Mouse (Mus musculus) thymus, postnatal 25 days (tissue): ENCODE results near the gene Gucy1b2.

Experiments used
- DNase-seq: peaks from one replicate; pipeline ENCODE4 v3.0.0; 2022

The Gucy1b2 gene

DNA sequence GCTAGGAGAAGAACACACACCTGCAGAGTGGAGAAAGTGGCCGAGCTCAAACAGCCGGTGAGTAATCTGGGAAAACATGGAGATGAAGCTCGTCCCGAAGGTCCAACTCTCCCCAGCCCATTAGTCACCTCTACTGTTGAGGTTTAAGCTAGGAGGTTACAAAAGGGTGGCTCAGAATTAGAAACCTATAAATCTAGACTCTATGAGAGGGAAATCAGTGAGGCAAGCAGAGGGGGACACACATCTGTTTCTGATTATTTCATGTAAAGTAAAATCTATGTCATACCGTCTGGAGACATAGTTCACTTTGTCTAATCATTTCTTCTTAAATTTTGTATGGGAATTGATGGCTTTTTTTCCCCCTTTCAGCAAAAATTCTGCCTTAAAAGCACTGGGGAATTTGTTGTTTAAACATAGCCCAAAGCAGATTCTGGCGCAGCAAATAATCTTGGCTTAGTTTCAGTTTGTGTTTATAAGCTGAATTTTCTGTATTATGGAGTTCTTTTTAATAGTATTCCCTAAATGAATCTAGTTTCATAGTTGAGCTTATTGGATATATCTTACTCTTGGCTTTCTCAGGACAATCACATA, 12.2 kb downstream of the Gucy1b2 start:
- no peak for DNase-seq

DNA sequence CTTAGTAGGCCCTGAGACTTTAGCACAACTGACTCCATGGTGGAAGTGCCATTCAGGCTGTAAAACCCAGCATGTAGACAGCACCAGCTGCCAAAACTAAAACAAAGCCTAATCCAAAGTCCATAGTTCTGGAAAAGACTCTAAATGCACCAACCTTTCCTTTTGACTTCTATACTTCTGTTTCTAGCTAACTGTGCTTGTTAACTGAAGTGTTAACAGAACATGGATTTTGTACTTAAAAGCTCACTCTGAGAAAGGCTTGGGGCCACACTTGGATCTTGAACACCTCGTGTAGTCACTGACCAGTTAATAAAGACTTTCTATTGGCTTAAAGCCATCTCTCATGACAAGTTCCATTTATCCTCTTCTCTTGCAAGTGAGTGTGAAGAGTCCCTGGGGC, 13.1 kb downstream of the Gucy1b2 start:
- no peak for DNase-seq

DNA sequence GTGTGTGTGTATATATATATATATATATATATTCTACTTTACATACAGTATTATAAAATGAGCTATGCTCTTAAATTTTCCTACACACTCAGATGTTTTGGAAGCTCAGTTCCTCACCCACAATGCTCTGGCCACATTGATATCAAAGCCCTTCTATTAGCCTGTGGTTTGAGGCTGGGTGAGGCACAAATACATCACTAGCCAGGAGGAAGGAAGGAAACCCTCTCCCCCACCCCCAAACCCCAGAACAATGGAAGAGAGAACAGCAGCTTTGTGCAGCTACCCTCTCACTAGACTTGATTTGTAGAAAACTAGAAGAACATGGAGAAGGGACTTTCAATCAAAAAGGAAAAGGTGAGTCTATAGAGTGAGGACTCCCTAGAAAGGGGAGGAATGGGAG, 16.1 kb downstream of the Gucy1b2 start:
- DNase-seq = no peak

DNA sequence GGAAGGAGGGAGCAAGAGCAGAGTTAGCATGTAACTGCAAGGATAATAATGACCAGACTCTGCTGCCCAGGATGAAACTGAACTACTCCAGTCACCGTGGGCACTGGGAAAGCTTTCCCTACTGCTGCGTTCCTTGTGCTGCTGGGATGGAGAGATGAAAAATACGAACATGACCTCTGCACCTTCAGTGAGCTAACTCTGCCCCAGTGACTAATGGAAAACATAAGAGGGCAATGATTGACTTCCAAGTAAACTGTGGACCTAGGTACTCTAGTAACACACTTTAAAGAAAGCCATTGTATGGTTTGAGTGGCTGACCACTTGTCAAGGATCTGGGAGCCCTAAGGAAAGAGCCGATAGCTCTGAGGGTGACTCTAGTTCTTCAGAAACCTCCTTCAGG, 17.9 kb downstream of the Gucy1b2 start:
- no peak for DNase-seq

DNA sequence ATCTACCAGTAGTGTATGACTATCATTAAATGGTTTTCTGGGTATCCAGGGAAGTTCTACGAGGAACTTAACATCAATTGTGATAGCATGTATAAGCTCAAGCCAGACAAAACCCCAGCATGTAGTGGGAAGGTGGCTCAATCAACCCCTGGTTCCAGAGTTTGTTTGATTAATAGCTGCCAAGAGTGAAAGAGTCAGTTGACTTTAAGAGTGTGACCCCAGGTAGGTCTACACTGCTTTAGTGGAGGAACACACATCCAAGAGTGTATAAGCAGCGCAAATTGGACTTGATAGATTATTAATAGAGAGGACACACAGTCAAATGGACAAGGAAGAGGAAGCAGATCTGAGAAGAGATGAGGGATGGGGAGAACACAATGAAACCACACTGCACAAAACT, 18.3 kb downstream of the Gucy1b2 start:
- no peak for DNase-seq

DNA sequence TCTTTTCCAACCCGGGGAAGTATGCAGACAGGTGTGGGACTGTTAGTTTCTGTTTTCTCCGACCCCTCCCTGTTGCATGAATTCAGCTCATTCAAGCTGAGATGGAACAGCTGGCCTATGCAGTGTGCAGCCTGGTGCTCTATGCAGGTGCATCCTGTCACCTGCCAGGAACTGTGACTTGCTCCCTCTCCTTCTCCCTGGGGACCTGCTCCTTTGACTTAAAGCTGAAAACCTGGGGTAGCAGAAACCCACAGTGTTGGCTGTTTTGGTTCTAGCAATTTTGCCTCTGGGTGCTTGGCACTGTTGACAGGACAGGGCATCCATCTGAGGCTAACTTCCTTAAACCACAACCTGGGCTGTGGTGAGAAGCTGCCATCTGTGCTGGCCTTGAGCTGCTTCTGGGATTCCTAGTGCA, 30.8 kb downstream of the Gucy1b2 start:
- DNase-seq = peak; percentile 70

DNA sequence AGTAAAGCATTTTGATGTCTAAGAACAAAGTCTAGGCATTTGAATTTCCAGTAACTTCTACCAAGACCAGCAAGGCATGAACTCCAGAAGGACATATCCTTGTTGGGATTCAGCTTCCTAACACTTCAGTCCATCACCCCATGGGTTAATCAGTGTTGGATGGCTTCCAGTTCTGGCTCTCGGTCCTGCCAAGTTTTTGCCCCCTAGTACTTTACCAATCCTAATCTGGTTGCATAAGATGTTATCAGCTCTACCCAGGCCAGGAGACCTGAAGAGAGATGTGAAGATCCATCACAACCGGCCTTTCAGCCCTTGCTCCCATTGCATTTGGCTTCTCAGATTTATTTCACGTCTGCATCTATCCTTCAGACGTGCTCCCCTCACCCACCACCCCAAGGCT, 33.8 kb downstream of the Gucy1b2 start:
- DNase-seq = no peak

DNA sequence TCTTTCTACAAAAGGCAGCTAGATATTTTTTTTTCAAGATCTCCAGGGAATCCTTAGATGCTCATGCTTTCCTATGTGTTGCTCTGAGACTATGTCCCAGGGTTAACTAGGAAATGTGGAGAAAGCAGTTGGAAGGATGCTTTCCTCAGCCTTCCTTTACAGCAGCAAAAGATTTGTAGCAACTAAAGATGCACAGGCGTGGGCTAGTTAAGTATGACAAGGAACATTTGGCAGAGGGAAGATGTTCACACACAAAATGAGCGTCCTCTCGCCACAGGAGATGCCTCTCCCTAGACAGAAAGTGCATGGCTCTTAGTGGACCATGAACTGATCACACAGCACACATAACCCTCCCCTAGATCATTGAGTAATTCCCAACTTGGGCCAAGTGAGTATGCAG, 38.6 kb downstream of the Gucy1b2 start:
- DNase-seq = no peak

DNA sequence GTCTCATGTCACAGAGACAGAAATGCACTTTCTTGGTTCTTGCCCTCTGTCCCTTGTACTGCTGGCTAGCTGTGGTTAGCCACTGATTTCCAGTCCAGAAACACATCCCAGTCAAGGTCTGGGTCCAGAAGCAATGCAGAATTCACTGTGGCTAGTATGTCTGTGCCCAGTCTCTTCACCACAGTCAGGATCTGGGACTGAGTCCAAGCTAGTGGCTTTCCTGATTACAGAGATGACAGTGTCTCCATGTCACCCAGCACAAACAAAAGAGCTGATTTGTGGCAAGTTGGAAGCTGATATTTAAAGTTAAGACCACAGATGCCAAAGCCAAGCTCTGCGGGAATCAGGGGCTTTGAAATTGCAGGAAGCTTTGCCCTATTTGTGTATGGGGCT, 39.4 kb downstream of the Gucy1b2 start:
- DNase-seq = no peak

DNA sequence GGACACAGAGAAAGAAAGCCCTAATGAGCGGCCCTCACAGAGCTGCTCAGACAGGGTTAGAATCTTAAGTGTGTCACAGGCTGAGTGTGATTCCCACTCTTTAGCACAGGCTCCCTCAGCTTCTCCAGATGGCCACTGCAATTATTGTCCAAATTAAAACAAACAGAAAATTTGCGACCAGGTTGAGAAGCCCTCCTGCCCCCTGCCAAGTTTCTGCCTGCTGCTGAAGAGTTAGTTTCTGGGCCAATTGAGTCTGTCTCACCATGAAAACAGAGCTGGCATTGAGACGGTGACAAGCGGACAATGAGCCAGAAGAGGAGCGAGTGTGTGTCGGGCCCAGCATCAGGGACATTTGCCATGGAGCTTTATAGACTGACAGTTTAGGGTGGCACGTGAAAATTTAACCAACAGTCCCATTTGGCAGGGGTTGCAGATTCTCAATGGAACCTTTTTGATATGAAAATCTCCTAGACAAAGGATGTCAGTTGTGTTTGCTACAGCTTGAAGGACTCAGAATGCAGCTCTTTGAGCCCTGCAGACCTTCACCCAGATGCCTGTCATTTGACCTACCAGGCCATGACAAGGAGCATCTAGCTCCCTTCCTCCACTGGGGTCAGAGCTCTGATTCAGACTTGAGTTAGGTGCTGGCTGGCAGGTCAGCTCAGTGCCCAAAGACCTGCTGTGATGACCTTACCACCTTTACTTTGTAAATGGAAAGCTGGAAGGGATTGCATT, 39.9 kb downstream of the Gucy1b2 start:
- no peak for DNase-seq

DNA sequence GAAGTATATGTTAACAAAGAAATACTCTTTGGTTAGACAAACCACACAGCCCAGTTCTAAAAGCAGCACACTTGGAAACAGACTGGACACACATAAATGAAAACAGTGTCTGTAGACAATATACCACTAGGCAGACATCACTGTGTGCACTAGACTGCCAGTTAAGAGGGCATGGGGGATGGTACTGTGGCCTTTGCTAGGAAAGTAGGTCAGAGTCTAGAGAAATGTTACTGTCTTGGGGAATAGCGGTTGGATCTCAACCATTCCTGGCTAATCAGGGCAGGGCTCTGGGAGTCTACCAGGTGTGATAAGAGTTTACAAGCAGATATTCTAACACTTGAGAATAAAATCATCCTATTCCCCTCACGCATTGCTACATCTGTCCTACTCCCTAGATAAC, 60.7 kb downstream of the Gucy1b2 start:
- no peak for DNase-seq

DNA sequence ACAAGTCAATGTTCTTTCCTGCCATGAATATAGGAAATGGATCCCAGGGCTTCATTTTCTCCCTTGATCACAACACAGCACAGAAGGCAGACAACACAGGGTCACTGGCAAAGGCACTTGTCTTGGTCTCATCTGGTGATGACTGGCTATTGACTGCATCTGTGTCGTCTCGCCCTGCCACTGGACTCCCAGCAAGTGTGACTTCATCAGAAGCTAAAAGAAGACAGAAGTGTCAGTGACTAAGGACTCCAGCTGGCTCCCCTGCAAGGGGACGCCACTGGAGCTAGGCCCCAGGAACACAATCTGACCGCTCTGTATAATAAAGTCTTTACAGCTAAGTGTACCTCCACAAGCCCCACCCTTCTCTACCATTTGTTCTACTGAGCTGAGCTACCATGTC, 63.3 kb downstream of the Gucy1b2 start:
- DNase-seq = no peak

DNA sequence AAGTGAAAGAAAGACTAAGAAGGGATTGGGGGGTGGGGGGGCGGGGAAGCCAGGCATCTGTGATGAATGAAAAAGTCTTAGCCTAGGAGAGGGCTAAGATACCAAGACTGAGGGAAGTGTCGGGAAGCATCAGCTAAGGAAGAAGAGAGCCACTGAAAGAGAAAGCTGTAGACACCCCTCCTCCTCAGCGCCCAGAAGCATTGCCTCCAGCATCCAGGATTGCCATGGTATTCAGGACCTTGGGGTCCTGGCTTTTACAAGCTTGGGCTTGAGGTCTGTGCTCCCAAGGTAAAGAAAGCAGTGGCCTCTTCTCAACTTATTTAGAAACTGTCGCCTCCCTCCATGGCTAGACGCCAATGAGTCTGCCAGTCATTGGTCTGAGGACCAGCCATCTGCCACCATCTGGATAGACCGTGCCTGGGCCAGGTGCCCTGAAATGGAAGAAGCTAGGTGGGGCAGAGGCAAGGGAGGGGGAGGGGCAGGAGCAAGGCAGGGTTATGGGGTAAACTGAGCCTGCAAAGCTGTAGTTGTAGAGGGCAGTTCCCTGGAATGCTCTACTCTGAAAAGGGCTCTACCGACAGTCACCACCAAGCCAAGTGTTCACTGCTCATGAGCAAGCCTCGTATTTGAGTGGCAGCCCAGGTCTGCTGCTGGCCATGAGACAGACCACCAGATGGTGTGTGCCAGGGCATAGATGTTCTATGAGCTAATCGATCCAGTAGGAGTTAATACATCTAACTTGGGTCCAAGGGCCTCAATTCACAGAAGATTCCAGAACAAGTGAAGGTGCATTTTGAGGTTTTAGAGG, 66.2 kb downstream of the Gucy1b2 start:
- DNase-seq = no peak

DNA sequence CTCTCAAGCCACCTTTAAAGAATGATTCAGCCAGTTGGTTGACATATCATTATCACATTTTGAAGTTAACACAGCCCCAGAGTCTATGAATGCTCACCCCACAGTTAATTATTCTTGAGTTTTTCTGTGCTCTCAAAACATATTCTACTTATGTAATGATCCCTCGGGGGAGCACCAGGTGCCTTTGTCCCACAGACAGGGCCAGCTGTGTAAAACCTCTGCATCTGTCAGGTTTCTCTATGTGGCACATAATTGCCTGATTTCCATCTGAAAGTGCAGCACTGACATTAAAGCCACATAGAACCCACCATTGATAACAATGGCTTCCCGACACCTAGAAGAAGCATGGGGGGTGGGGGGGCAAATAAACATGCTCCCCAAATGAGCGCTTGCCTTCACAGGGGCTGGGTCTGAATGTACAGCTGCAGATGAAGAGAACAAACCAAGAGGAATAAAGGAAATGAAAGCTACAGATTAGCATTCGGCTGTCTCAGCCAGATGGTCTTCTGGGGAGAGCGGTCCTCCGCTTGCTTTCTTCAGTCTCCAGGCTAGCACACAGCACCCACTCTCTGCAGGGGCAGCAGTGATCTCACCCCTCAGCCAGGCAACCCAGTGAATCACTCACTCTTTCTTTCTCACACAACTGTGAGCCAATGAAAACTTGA, 66.9 kb downstream of the Gucy1b2 start:
- DNase-seq = peak; percentile 12

DNA sequence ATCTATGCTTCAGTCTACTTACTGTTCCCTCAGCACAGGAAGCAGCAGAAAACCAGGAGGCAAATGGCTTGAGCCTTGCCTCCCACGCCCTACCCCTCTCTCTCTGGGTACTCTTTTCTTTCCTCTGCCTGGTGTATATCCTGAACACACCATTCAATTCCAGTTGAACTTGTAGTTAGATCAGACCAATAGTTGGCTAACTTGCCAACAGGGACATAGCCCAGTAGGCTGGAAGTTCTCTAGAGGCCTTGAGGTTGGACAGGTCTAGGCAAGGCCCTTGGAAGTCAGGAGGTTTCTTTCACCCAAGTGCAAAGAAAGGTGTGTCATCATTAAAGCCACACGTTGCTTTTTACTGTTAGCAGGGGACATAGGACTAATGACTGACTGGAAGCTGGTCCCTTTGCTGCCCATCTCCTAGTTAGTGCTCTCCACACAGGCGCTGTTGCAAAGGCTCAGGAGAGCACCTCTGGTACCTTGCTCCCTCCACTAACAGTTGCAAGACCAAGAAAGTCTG, 72.2 kb downstream of the Gucy1b2 start:
- DNase-seq = no peak

DNA sequence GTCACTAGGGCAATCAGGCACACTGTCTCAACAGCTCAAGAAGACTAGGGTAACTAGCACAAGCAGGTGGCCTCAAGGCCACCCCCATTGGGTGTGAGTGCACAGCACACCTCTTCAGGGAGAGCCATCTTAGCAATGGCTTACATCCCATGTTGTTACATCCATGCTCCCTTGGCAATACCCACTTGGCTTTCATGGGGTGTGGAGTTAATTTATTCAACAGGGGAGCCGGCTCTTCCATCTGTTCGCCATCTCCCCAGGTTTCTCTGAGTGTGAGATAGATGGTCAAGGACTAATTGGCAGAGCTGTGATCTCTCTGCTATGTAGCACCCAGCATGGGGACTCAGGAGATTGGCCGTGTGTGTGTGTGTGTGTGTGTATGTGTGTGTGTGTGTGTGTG, 73.0 kb downstream of the Gucy1b2 start:
- DNase-seq = no peak

DNA sequence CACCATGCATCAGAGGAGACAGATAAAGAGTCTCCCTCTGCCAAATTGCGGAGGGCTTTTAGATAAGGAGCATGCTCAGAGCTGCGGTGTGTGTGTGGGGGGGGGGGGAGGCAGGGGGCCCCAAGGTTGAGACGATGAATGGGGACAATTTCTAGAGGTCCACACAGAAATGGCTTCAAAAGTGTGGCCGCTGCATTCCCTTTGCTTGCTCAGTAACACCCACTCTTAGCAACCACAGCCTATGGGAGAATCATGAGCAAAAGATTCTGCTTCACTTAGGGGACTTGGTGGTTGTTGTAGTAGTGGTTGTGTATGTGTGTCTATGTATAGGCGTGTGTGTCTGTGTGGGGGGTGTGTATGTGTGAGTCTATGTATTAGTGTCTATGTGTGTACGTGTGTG, 75.5 kb downstream of the Gucy1b2 start:
- DNase-seq = no peak

DNA sequence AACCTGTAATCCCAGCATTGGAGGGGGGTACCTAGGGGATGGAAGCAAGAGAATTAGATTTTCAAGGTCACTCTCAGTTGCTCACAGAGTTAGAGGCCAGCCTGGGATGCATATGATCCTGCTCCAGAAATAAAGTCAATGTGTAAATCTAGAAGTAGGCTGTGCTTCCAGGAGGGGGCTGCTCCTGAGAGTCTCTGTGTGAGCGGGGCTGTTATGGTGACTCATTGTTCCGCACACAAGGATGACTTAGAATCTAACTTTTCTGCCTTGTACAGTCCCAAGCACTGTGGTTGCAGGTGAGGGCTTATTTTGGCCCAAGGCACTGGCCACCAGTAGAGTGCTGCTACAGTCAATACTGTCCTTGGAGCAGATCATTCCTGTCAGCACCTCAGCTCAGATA, 76.7 kb downstream of the Gucy1b2 start:
- DNase-seq = no peak

DNA sequence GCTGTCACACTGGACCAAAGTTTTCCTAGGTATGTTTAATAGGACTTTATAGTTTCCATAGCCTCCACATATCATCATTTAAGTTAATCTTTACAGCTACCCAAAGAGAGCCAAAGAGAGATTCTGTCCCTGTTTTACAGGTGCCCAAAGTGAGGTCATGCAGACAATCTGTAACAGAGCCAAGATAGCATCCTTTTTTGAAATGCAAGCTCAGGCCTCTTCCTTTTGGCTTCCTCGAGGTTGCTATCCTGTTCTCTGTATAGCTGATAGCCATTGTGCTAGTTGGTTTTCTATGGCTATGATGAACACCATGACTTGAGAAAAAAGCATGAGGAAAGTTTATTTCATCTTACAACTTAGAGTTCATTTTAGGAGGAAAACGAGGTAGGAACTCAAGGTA, 80.0 kb downstream of the Gucy1b2 start:
- no peak for DNase-seq

DNA sequence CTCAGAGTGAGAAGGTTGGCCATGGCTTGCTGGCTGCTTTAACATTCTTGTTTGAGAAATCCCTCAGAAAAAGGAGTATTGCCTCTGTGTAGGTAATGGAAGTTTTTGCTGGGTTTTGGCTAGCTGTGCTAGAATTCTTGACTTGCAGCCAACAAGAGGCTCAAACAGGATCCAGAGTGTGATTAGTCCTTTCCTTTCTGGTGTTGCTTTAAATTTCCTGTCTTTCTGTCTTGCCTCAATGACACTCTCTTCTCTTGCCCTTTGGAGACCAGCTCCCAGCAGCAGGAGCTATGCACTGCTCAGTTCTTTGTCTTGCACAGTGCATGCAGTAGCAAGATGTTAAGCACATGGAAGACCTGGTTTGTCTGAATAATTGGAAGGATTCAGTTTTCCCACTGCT, 80.4 kb downstream of the Gucy1b2 start:
- DNase-seq = no peak

DNA sequence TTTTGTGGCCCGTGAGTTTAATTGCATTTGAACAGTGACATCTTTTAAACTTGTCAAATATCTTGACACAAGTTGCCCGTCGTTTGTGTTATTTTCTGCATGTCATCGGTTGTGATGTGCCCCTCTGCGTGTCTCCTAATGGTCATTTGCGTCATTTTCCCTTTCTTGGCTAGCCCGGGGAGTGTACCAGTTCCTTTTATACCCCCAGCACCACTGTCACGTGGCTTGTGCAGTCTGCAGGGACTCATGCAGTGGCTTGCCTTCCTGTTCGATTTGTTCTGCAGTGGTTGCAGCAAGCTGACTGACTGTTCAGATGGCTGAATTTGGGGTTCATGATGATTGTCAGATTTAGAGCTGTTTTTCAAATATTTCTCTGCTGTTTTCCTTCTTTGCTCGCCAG, 82.1 kb downstream of the Gucy1b2 start:
- no peak for DNase-seq

DNA sequence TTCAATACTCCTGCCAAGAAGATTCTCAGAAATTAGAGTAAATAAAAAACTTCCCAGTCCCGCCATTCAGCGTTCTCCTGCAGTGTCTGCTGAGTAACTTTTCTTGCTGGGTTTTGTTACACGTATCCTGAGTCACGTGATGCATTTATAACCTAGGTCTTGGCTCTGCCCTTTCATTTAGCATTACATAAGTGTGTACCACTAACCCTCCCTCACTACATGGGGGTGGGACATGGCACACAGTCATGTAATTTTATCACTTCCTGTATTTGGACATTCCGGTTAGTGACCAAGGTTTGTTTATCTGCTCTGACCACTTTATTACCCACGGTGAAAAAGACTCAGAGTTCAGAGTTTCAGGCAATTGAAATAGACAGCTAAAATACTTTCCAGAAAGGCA, 85.3 kb downstream of the Gucy1b2 start:
- DNase-seq = no peak

DNA sequence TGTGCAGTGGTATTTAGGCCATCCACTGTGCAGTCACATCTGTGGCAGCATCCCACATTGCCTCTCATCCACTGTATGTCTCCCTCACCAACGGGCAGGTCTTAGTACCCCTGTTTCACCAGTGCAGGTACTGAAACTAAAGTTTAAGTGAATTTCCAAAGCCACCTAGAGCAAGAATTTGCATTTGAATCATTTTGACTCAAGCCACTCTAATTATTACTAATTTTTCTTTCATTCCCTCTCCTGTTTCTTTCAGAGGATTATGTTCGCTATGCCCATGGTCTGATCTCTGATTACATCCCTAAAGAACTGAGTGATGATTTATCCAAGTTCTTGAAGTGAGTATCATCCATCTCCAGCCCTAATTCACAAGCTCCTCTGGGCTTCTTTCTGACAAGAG, 92.3 kb downstream of the Gucy1b2 start:
- DNase-seq = no peak
